Mouse (Mus musculus) hindbrain, embryonic 15.5 days (tissue): ENCODE results near the gene Camk1d. TPM values are rescaled to one million over a fixed set of nuclear protein-coding genes. Genes with fewer than 3 reads are reported as not detected.
A peak's percentile ranks its signal among the peaks of the same experiment; 100 is the strongest.
"Not testable (repeated sequence)": the region's sequence is repeated elsewhere in the genome, so short reads cannot be mapped to it uniquely, and the experiment has no call there.

Experiments
- ATAC-seq: fragments of 200-750 bp; cut with Nextera tagmentation; 2 replicates; pipeline ENCODE4 v1.8.0; 2017; ENCODE audit warnings: low read depth, moderate number of reproducible peaks, moderate TSS enrichment; ENCODE audit not compliant: low FRiP score
- H3K27ac ChIP-seq: fragments of 300-500 bp; sonication (generic); replicated peaks from 2 replicates; pipeline ENCODE4 v1.5.1; 2015; ENCODE audit warnings: mild to moderate bottlenecking, inconsistent platforms
- H3K27me3 ChIP-seq: fragments of 300-500 bp; sonication (generic); 2 replicates; pipeline ENCODE4 v1.6.1; 2015; ENCODE audit warnings: control low read depth, inconsistent platforms
- H3K36me3 ChIP-seq: fragments of 300-500 bp; sonication (generic); 2 replicates; pipeline ENCODE4 v1.6.1; 2015; ENCODE audit warnings: control low read depth, inconsistent platforms
- H3K4me1 ChIP-seq: fragments of 300-500 bp; sonication (generic); replicated peaks from 2 replicates; pipeline ENCODE4 v1.6.1; 2015; ENCODE audit warnings: control low read depth, inconsistent platforms
- H3K4me2 ChIP-seq: fragments of 300-500 bp; sonication (generic); 2 replicates; pipeline ENCODE4 v1.6.1; 2015; ENCODE audit warnings: moderate library complexity, mild to moderate bottlenecking, inconsistent platforms
- H3K4me3 ChIP-seq: fragments of 300-500 bp; sonication (generic); 2 replicates; pipeline ENCODE4 v1.5.1; 2015; ENCODE audit warnings: mild to moderate bottlenecking, inconsistent platforms
- H3K9ac ChIP-seq: fragments of 300-500 bp; sonication (generic); 2 replicates; pipeline ENCODE4 v1.6.1; 2015; ENCODE audit warnings: inconsistent platforms
- H3K9me3 ChIP-seq: fragments of 300-500 bp; sonication (generic); 2 replicates; pipeline ENCODE4 v1.6.1; 2016; ENCODE audit warnings: control low read depth, inconsistent platforms
- WGBS: fragments of 180-500 bp; shearing (Covaris S2); methylation state at CpG from one replicate; pipeline ENCODE4 v1.1.7; 2015; 5-methylcytosine and 5-hydroxymethylcytosine counted together
- polyA plus RNA-seq: library from polyadenylated mRNA; unstranded; fragments of >200 nt; fragmentation: Nextera tagmentation; extraction: Ambion mirVana; gene quantifications from 2 replicates; pipeline ENCODE4 v1.2.1, GENCODE M21; 2015

Gene Camk1d
- polyA plus RNA-seq, 1 experiment from 2014 or later, result 7.4 TPM

DNA sequence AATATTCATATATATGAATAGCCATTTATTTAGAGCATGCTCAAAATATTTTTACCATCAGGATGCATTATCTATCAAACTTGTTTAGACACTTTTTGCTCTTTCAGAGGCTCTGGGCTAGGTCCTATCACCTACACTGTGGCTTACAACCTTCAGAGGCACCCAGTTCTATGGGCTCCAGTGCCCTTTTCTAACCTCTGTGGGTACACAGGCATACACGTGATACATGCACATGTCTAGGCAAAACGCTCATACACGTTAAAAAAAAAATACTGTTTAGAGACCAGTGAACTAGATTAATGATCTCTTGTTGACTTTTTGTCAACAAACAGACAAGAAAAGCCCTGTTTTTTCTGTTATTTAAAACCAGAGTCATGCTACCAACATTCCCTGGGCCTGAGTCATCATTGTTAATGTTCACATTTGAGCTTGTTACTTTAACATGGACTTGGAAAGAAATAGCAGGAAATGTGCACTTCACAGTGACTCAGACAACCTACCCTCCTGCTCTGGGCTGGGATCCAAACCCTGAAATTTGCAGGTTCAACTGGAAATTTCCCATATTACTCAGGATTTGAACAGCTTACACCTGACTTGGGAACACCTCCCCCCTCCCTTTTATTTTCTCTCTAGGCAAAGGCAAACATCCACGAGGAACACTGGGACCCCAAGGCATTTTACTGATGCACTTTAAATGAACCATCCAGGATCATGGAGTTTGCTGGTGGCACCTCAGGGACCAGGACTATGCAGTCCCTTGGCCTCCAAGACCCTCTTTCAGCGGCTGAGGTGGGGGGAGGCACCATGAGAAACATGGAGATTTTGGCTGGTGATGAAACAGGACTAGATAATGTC is 427.9 kb downstream of the Camk1d start:
- H3K9ac ChIP-seq, result no peak overlapping the region
- H3K27me3 ChIP-seq, result no peaks in the 10 kb centered on the region
- no peak overlapping the region for H3K27ac ChIP-seq
- ATAC-seq, result no peak
- H3K4me3 ChIP-seq, result no peak overlapping the region
- H3K9me3 ChIP-seq, result no peaks in the 10 kb centered on the region
- no peaks in the 10 kb centered on the region for H3K4me1 ChIP-seq
- WGBS, result 85% methylated on average over 5 of the region's 5 CpGs
- no peaks in the 10 kb centered on the region for H3K36me3 ChIP-seq
- H3K4me2 ChIP-seq, result no peak overlapping the region

DNA sequence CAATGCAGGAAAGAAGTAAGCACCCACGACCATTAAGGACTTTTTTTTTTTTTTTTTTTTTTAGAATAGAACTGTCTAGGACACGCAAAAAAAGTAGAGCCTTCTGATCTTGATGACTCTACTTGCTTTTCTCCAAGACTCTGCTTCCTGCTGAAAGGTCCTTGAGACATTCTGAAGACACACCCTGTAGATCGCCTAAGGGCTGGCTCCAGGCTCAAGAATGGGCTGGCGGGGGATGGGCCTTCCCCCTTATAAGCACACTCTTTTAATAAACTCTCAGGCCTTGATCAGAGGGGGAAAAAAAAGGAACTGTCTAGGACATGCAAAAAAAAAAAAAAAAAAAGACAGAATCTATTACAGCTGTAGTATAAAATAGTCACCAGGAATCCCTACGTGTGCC is 430.0 kb downstream of the Camk1d start:
- Histone ChIP-seq H3K9me3 (no peaks in the 10 kb centered on the region), H3K4me2 (no peak overlapping the region), H3K4me1 (no peaks in the 10 kb centered on the region), H3K36me3 (no peaks in the 10 kb centered on the region), H3K4me3 (no peak overlapping the region), H3K9ac (no peak overlapping the region), H3K27me3 (no peaks in the 10 kb centered on the region), H3K27ac (no peak overlapping the region)
- no peak for ATAC-seq
- 90% methylated on average over 5 of the region's 5 CpGs for WGBS

DNA sequence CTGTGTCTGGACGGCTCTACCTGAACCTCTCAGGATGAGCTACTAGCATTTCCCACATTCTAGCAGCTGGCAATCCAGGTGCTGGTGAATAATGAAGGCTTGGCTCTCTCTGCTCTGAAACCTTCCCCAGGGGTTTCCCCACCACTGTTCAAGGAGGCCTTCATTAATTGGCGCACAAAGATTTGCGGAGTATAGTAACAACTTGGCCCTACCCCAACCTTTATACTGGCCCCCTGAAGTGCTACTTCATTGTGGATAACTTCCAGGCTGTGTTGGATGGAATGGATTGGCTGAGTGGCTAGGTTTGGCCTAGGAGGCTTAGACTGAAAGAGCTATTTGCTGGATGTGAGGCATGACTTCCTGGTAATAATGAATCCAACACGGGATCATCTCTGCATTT is 431.7 kb downstream of the Camk1d start:
- no peak overlapping the region for H3K4me2 ChIP-seq
- no peak overlapping the region for H3K4me3 ChIP-seq
- H3K4me1 ChIP-seq, result no peaks in the 10 kb centered on the region
- H3K27ac ChIP-seq, result no peak overlapping the region
- no peak overlapping the region for H3K9ac ChIP-seq
- H3K9me3 ChIP-seq, result no peaks in the 10 kb centered on the region
- WGBS, result 79% methylated on average over 4 of the region's 4 CpGs
- no peaks in the 10 kb centered on the region for H3K36me3 ChIP-seq
- no peaks in the 10 kb centered on the region for H3K27me3 ChIP-seq
- ATAC-seq, result no peak

DNA sequence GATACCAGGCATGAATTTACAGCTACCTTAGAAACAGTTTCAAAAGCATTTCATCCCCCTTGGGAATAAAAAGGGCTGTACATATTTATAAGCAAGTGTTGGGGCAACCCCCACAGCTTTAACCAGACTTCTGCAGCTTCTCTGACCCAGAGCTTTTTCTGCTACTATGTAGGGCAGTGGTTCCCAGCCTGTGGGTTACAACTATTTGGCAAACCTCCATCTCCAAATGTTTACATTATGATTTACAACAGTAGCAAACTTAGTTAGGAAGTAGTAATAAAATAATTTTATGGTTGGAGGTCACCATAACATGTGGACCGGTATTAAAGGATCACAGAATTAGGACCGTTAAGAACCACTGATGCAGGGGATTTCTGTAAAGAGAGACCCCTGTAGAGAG is 446.3 kb downstream of the Camk1d start:
- WGBS, result 80% methylated on average over 2 of the region's 2 CpGs
- H3K9ac ChIP-seq, result no peak overlapping the region
- no peaks in the 10 kb centered on the region for H3K4me1 ChIP-seq
- no peak overlapping the region for H3K4me2 ChIP-seq
- no peak overlapping the region for H3K4me3 ChIP-seq
- H3K9me3 ChIP-seq, result no peaks in the 10 kb centered on the region
- ATAC-seq, result no peak
- no peaks in the 10 kb centered on the region for H3K27me3 ChIP-seq
- H3K27ac ChIP-seq, result no peak overlapping the region
- H3K36me3 ChIP-seq, result no peaks in the 10 kb centered on the region

DNA sequence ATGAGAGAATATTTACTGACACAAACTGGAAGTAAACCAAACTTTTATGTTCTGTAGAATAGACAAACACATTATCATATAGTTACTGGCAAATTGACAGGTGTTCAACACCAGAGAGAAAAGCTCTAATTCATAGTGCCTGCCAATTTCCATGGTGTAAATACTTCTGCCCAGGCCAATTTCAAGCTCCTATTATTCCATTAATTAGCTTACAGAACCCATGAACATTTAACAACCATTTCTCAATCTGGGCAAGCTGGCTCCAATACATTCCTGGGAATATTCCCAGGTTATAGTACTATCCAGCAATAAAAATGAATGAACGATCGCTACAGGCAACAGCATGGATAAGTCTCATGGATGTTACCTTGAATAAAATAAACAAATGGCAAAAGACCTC is 452.0 kb downstream of the Camk1d start:
- Histone ChIP-seq H3K9ac (no peak overlapping the region), H3K27me3 (no peaks in the 10 kb centered on the region), H3K4me3 (no peak overlapping the region), H3K4me1 (no peaks in the 10 kb centered on the region), H3K9me3 (peaks cover 3% of the 10 kb centered on the region; the same call in 1 of the 2 replicates), H3K27ac (no peak overlapping the region), H3K36me3 (no peaks in the 10 kb centered on the region), H3K4me2 (no peak overlapping the region)
- 64% methylated on average over 2 of the region's 2 CpGs for WGBS
- no peak for ATAC-seq

DNA sequence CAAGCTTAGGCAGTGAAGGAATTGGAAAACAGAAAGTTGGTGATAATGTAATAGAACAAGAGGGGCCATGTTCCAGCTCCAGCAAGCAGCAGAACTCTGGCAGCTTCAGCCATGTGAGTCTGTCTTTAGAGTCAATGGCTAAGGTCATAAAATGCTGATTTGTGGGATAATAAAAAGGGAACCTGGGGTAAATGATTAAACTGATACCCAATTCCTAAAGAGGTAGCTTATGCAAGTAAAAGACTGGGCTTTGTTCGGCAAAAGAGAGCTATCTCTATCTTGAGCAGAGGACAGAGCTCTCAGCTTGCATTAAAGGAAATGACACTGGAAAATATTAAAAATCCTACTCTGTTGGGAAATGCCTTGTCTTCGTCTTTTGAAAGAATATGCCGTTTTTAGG is 456.1 kb downstream of the Camk1d start:
- Histone ChIP-seq H3K27ac (no peak overlapping the region), H3K9me3 (peaks cover 3% of the 10 kb centered on the region; the same call in 1 of the 2 replicates), H3K27me3 (no peaks in the 10 kb centered on the region), H3K4me3 (no peak overlapping the region), H3K4me1 (no peaks in the 10 kb centered on the region), H3K9ac (no peak overlapping the region), H3K36me3 (no peaks in the 10 kb centered on the region), H3K4me2 (no peak overlapping the region)
- WGBS, result 76% methylated on average over 3 of the region's 3 CpGs
- no peak for ATAC-seq

DNA sequence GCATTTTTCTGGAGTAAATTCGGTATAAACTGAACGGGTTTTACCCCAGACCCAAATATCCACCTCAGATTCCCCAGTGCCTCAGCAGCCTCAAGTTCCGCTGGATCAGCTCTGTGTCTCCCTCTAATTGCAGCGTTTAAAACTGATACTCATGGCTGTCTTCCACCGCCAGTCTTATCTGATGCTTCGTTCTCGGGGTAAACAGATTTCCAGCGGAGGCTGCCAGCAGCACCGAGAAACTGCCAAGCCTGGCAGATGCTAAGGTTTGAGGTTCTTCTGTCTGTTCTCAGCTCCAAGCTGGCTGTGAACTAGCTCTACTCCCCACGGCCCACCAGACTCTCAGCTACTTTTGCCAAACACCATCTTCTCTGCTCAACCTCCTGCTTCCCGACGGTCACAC is 464.3 kb downstream of the Camk1d start:
- Histone ChIP-seq H3K27ac (no peak overlapping the region), H3K9me3 (no peaks in the 10 kb centered on the region), H3K27me3 (no peaks in the 10 kb centered on the region), H3K4me2 (no peak overlapping the region), H3K36me3 (no peaks in the 10 kb centered on the region), H3K9ac (no peak overlapping the region), H3K4me1 (no peaks in the 10 kb centered on the region), H3K4me3 (no peak overlapping the region)
- ATAC-seq, result peak; percentile 34; the same call in 1 of the 2 replicates
- WGBS, result 70% methylated on average over 12 of the region's 12 CpGs

DNA sequence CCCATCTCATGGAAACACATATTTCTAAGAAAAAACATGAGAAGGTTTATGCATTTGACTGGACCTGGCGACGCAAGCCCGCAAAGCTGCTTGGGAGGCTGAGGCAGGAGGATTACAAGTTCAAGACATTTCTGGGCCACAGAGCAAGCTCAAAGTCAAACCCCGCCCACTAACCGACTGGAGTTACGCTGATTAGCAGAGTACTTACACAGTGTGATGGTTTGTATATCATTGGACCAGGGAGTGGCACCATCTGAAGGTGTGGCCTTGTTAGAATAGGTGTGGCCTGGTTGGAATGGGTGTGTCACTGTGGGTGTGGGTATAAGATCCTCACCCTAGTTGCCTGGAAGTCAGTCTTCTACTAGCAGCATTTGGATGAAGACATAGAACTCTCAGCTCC is 465.1 kb downstream of the Camk1d start:
- not testable (repeated sequence) for H3K27me3 ChIP-seq, H3K27ac ChIP-seq, H3K4me1 ChIP-seq, H3K4me2 ChIP-seq, H3K9ac ChIP-seq, H3K36me3 ChIP-seq, ATAC-seq, H3K4me3 ChIP-seq, H3K9me3 ChIP-seq
- WGBS, result 97% methylated on average over 6 of the region's 6 CpGs

Other genes starting within 250 kb of the Camk1d start
- 23.9 and 31.7 TPM in 2 replicates for gene Nudt5, start 130.5 kb upstream of the Camk1d start, polyA plus RNA-seq
- 264 and 275 TPM in 2 replicates for gene Cdc123, start 130.6 kb upstream of the Camk1d start, polyA plus RNA-seq
- gene Gm13199, start 148.4 kb upstream of the Camk1d start, polyA plus RNA-seq, result 1.2 and 1.3 TPM in 2 replicates
- gene Sec61a2, start 180.9 kb upstream of the Camk1d start, polyA plus RNA-seq, result 106 and 109 TPM in 2 replicates
- 5.5 and 8.4 TPM in 2 replicates for gene Dhtkd1, start 228.3 kb upstream of the Camk1d start, polyA plus RNA-seq
- gene Upf2, start 237.0 kb upstream of the Camk1d start, polyA plus RNA-seq, result 6.9 and 8.5 TPM in 2 replicates